Mouse (Mus musculus): ENCODE results near the gene Gm7356. TPM values are rescaled to one million over a fixed set of nuclear protein-coding genes. Genes with fewer than 3 reads are reported as not detected.

The Gm7356 gene
- polyA plus RNA-seq, 1 experiment from 2014 or later, result not detected

Other genes with a start within 250 kb of the Gm7356 start
- gene Afdn, start 243.2 kb downstream of the Gm7356 start, polyA plus RNA-seq (2015; fragmentation: Nextera tagmentation; extraction: Ambion mirVana), result 76.6 and 84.9 TPM in 2 replicates
- 3.9 and 6.0 TPM in 2 replicates for gene Tcte2, start 241.9 kb downstream of the Gm7356 start, polyA plus RNA-seq (2015; fragmentation: Nextera tagmentation; extraction: Ambion mirVana)
- not detected in 2 replicates for gene Gm7168, start 55.3 kb downstream of the Gm7356 start, polyA plus RNA-seq (2015; fragmentation: Nextera tagmentation; extraction: Ambion mirVana)
- not detected in 2 replicates for gene Gm7358, start 55.8 kb upstream of the Gm7356 start, polyA plus RNA-seq (2015; fragmentation: Nextera tagmentation; extraction: Ambion mirVana)
- gene Dact2, start 200.6 kb upstream of the Gm7356 start, polyA plus RNA-seq (2015; fragmentation: Nextera tagmentation; extraction: Ambion mirVana), result 5.7 and 6.1 TPM in 2 replicates